Comparison of ENCODE assay signal across 24 mouse cellular contexts in genomic region chr10:18036849-18037248, GRCm38 (mm10). TPM values are rescaled to one million over a fixed set of nuclear protein-coding genes. Genes with fewer than 3 reads are reported as not detected.
A peak's percentile ranks its signal among the peaks of the same experiment; 100 is the strongest.
DNase-seq lines count a peak whose midpoint lies in the region; ATAC-seq and TF ChIP-seq lines count a peak whose summit lies in the region.
"Had no signal": no experiment of that assay in that cellular context is flagged by ENCODE, and none has a peak within 500 bp of the region (broad histone marks: within the 10 kb centered on the region; RNA-seq: fewer than 3 reads in every experiment).

No protein-coding gene starts in this region.

- H3K4me3 ChIP-seq in heart, embryonic 11.5 days (ENCODE audit: low read depth, low read length), result no peak overlapping the region
- no peak overlapping the region for H3K4me3 ChIP-seq in lung, adult 2 months (replicated peaks; ENCODE audit: extremely low read depth, low read depth, low read length)
- H3K4me3 ChIP-seq in embryonic facial prominence, embryonic 10.5 days, result no peak overlapping the region
- H3K4me3 ChIP-seq: embryonic facial prominence, embryonic 13.5 days; forebrain, embryonic 12.5 days; heart, adult 2 months; heart, embryonic 12.5 days; hindbrain, embryonic 10.5 days had no signal

- TF ChIP-seq POLR2A in lung, adult 2 months (IDR thresholded peaks at IDR 0.05; ENCODE audit: borderline replicate concordance, extremely low read depth, low read depth, low read length), result no peak

- 55% methylated on average over 5 of the region's 5 CpGs for WGBS in heart, embryonic 11.5 days (ENCODE audit: insufficient replicate concordance)
- 39% methylated on average over 5 of the region's 5 CpGs for WGBS in lung, adult 2 months
- WGBS in embryonic facial prominence, embryonic 10.5 days, result 81% methylated on average over 5 of the region's 5 CpGs

- H3K36me3 ChIP-seq in heart, embryonic 11.5 days (ENCODE audit: control insufficient read depth, insufficient read depth, low read length), result no peaks in the 10 kb centered on the region
- H3K36me3 ChIP-seq in embryonic facial prominence, embryonic 10.5 days (replicated peaks), result no peaks in the 10 kb centered on the region
- H3K36me3 ChIP-seq: embryonic facial prominence, embryonic 13.5 days; forebrain, embryonic 12.5 days; heart, embryonic 12.5 days; hindbrain, embryonic 10.5 days had no signal

- peak; percentile 63 for DNase-seq in heart, adult 11 months
- DNase-seq in lung, adult 18-20 months, result peak; percentile 8 to 35
- DNase-seq in lung, adult 2 months, result no peak
- peak; percentile 5 for DNase-seq in embryonic facial prominence, embryonic 10.5 days (ENCODE audit: low spot score)
- DNase-seq in lung, postnatal 14 days, result peak; percentile 18
- DNase-seq in embryo, embryonic 10.5 days (ENCODE audit: low spot score), result no peak
- DNase-seq: adrenal gland, adult 2 months; adrenal gland, postnatal 25 days; cerebellum, adult 11 months; cerebellum, adult 8-10 months; cerebellum, postnatal 14 days; gastrocnemius, postnatal 10 days; heart, adult 2 months had no signal

- H3K4me1 ChIP-seq in heart, embryonic 11.5 days (ENCODE audit: control insufficient read depth, insufficient read depth, low read length), result no peaks in the 10 kb centered on the region
- peaks cover 2% of the 10 kb centered on the region; the same call in 1 of the 2 replicates for H3K4me1 ChIP-seq in lung, adult 2 months (ENCODE audit: control insufficient read depth, insufficient read depth, low read length)
- no peaks in the 10 kb centered on the region for H3K4me1 ChIP-seq in embryonic facial prominence, embryonic 10.5 days
- H3K4me1 ChIP-seq: embryonic facial prominence, embryonic 13.5 days; forebrain, embryonic 12.5 days; heart, embryonic 12.5 days; hindbrain, embryonic 10.5 days had no signal

- H3K27ac ChIP-seq in heart, embryonic 11.5 days (ENCODE audit: low read depth, low read length), result no peak overlapping the region
- H3K27ac ChIP-seq in embryonic facial prominence, embryonic 10.5 days (replicated peaks), result no peak overlapping the region
- H3K27ac ChIP-seq: embryonic facial prominence, embryonic 13.5 days; forebrain, embryonic 12.5 days; heart, adult 2 months; hindbrain, embryonic 10.5 days; hindbrain, embryonic 14.5 days had no signal

- H3K9me3 ChIP-seq in heart, embryonic 11.5 days (replicated peaks; ENCODE audit: control insufficient read depth, low read length), result no peaks in the 10 kb centered on the region
- H3K9me3 ChIP-seq in embryonic facial prominence, embryonic 10.5 days, result no peaks in the 10 kb centered on the region
- H3K9me3 ChIP-seq: embryonic facial prominence, embryonic 13.5 days; forebrain, embryonic 12.5 days; heart, embryonic 12.5 days; hindbrain, embryonic 10.5 days had no signal

- H3K27me3 ChIP-seq in heart, embryonic 11.5 days (ENCODE audit: control insufficient read depth, insufficient read depth, low read length), result no peaks in the 10 kb centered on the region
- H3K27me3 ChIP-seq in embryonic facial prominence, embryonic 10.5 days (replicated peaks; ENCODE audit: low read depth, poor library complexity, severe bottlenecking), result no peaks in the 10 kb centered on the region
- H3K27me3 ChIP-seq: CH12.LX; embryonic facial prominence, embryonic 13.5 days; forebrain, embryonic 12.5 days; heart, embryonic 12.5 days; Patski had no signal

- H3K9ac ChIP-seq in heart, embryonic 11.5 days (ENCODE audit: low read depth, low read length), result no peak overlapping the region
- H3K9ac ChIP-seq: embryonic facial prominence, embryonic 13.5 days; forebrain, embryonic 12.5 days; heart, embryonic 12.5 days; hindbrain, embryonic 14.5 days had no signal

- ATAC-seq in heart, embryonic 11.5 days (replicated peaks; ENCODE audit: insufficient number of reproducible peaks, low FRiP score, low TSS enrichment), result no peak
- no peak for ATAC-seq in cerebellum, adult (ENCODE audit: insufficient number of reproducible peaks, low FRiP score, low TSS enrichment)
- ATAC-seq: activated CD4-positive, CD25-positive, alpha-beta regulatory T cell, adult 4 months; forebrain, embryonic 16.5 days; Patski had no signal

- no peak for TF ChIP-seq CTCF in lung, adult 2 months (IDR thresholded peaks at IDR 0.05; ENCODE audit: insufficient read depth, low read length)

- no peak overlapping the region for H3K4me2 ChIP-seq in heart, embryonic 11.5 days
- H3K4me2 ChIP-seq: embryonic facial prominence, embryonic 13.5 days; forebrain, embryonic 12.5 days; heart, embryonic 12.5 days; hindbrain, embryonic 14.5 days had no signal

RNA-seq across cellular contexts. Expression of gene Abracl, which starts 13.8 kb away (rescaled TPM):
- 210 and 221 TPM in 2 replicates for polyA plus RNA-seq in heart, embryonic 11.5 days (2014; fragmentation: Nextera tagmentation; extraction: Ambion mirVana)
- polyA plus RNA-seq in lung, adult 2 months (2012; rRNA removed), result 5.9 and 8.4 TPM in 2 replicates
- 163 and 164 TPM in 2 replicates for polyA plus RNA-seq in embryonic facial prominence, embryonic 10.5 days (2016; fragmentation: Nextera tagmentation; extraction: Ambion mirVana)

RNA-seq across cellular contexts. Expression of gene Reps1, which starts 18.8 kb away (rescaled TPM):
- 20.3 and 20.8 TPM in 2 replicates for polyA plus RNA-seq in heart, embryonic 11.5 days (2014; fragmentation: Nextera tagmentation; extraction: Ambion mirVana)
- 42.2 and 49.6 TPM in 2 replicates for polyA plus RNA-seq in lung, adult 2 months (2012; rRNA removed)
- 15.3 and 16.5 TPM in 2 replicates for polyA plus RNA-seq in embryonic facial prominence, embryonic 10.5 days (2016; fragmentation: Nextera tagmentation; extraction: Ambion mirVana)

Comparison
In these comparisons a context has a peak if more than half of its experiments do, and no peak if none do; other contexts are left out.
1. DNase-seq: peak in heart, adult 11 months (single experiment), lung, adult 18-20 months (2 of 2), embryonic facial prominence, embryonic 10.5 days (single experiment) and lung, postnatal 14 days (single experiment); none in lung, adult 2 months (single experiment) and embryo, embryonic 10.5 days (single experiment).
2. RNA of gene Abracl, which starts 13.8 kb away (polyA plus RNA-seq): 210 to 221 TPM in heart, embryonic 11.5 days and 163 to 164 TPM in embryonic facial prominence, embryonic 10.5 days; 5.9 to 8.4 TPM in lung, adult 2 months; every median in the first group is over 10 times any median in the second.